Mouse (Mus musculus) telencephalon, adult 2 months (tissue): ENCODE measurements at regions not wholly inside any gene's neighbourhood (a gene's known extent, or its start where the extent isn't known, plus 50 kb on each side); places are given as distances from the start of the nearest gene placed in this dataset.
"Not testable (repeated sequence)": the region's sequence is repeated elsewhere in the genome, so short reads cannot be mapped to it uniquely, and the experiment has no call there.

Experiments
- DNase-seq: peaks from one replicate; pipeline ENCODE4 v3.0.0-alpha.2; 2011; ENCODE audit warnings: low read depth, low spot score

DNA sequence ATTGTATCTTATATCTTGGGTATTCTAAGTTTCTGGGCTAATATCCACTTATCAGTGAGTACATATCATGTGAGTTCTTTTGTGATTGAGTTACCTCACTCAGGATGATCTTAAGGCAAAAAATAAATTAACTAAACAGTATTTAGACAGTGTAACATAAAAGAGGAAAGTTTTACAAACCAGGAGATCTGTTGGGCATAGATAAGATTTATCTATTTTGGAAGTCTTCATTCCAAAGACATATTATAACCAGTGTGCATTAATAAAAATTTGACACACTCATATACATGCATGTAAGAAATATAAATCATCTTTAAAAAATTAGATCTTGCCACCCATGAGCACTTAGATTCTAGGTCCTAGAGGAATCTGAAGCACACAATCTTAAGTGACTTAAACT is 343.9 kb upstream of the Fam174a start:
- DNase-seq = no peak

DNA sequence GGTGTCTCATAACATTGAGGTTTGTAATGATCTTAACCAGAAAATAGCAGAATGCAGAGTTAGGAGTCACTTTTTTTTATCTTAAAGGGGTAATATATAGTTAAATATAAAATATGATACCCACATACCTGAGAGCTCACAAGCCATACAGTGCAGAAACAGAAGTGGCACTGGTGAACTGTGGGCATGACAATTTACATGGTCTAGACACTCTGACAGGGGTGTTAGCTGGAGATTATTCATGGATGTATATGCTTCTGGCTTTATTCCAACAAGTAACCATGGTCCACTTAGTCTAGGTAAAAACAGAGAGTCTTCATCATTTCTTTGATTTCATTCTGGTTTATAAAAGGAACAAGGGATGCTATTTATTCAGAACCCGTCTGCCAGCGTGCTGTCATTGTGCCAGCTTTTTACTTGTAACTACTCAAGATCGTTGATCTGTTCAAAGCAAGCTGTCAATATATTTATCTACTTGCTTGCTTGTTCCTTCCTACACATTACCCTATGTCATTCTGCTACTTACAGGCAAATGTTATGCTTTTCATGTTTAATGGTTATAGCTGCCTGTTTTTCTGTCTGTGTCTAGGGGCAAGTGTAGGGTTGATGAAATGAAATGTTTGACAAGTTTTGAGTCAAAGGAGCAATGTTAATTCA is 343.2 kb upstream of the Fam174a start:
- DNase-seq = peak; percentile 5

DNA sequence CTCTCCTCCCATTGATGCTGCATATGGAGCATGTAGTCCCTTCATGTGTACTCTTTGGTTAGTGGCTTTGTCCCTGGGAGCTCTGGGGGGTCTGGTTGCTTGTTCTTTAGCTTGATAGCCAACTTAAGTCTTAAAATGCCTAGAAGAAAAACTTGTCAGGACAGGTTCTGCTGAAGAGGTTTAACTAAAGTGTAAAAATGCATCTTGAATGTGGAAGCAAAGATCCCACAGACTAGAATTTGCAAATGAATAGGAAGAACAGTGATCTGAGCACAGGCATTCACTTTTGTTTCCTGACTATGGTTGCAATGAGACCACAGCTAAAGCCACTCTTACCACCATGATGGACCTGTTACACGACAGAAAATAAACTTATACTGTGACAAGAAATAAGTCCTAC is 320.1 kb upstream of the Fam174a start:
- DNase-seq = no peak

DNA sequence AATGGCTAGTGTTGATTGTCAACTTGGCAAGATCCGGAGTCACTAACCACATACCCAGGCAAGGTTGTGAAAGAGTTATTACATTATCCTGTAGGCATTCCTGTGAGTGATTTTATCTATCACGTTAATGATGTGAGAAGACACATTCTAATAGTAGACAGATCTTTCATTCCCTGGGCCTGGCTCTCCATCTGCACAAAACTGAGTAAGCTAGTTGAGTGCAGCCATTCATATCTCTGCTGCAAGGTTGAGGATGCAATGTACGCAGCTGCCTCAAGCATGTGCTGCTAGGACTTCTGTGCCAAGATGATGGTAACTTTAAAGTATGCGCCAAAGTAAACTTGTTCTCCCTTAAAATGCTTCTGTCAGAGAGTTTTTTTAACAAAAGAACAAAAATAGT is 309.5 kb upstream of the Fam174a start:
- DNase-seq = no peak

DNA sequence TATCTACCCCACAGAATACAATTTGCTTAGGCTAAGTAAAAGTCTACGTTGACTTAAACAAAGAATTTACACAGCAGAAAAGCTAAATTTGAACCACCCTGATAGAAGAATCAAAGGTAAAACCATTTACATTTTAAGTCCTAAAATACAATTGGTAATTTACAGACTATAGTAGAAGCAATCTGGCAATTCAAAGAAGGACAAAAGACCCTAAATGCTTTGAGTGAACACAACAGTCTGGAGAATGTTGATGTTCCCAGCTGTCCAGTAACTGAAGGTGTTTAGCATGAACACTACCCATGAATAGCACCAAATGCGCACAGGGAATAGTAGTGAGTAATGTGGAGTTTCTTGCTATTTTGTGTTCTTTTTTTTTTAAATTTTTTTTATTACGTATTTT is 282.8 kb upstream of the Fam174a start:
- no peak for DNase-seq

DNA sequence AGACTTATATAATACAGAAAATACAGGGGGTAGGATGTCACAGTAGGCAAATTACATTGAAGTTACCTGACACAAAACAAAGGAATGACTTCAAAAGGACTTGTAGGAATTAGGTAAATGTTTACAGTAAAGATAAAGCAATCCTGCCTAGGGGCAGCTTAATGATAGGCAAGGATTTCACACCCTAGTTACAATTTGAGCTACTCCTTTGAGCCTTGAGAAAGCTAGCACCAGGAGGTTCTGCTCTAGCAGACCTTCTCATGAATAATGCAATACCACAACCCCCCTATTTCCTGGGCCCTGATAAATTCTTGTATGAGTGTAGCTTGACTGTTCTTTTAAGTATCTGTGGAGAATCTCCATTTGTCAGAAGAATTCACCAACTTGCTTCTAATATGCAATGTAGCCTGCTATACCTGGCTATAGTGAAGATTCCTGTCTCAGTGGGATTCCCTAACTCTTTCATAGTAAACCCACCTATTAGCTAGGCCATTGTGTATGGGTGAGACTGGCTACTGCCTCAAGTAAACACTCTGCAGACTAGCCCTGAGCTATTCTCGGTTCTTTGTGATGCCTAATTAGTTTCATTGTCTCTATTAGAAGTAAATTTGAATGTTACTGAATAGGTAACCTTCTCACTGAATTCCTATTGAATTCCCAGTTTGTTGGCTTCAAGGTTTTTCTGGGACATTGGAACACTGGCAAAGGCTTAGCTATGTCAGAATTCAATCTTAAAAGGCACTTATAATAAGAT is 279.6 kb upstream of the Fam174a start:
- DNase-seq = not testable (repeated sequence)

DNA sequence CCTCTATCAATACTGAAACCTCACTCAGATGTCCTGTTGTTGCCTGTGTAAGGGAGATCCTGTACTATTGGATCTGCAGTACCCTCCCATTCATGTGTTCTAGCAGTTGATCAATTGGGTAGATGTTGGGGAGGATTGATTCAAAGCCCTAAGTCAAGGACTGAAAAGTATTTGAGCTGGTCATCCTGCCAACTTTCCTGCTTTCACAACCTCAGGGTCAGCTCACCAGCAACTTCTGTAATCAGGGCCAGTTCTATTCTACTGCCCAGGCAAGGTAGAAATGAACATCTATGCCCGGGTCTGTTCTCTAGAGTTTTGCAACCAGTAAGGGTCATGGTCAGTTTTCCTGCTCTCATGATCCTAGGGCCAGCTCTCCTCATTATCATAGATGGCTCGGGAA is 275.0 kb upstream of the Fam174a start:
- DNase-seq = no peak

DNA sequence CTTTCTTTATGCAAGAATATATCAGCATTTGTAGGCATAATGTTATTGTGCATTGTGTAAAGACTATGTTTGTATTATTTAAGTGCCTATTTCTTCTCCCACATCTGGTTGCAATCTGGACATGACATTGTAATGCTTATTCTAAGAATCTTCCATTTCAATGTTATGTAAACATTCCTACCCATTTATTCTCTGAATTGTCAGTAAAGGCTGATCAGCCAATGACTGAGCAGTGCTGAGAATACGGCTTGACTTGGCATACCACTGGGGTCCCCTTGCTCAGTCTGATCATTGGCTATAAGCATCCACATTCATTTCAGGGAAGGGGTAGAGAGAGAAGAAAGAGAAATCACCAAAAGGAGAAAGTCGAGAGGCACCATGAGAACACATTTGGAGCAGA is 273.1 kb upstream of the Fam174a start:
- no peak for DNase-seq

DNA sequence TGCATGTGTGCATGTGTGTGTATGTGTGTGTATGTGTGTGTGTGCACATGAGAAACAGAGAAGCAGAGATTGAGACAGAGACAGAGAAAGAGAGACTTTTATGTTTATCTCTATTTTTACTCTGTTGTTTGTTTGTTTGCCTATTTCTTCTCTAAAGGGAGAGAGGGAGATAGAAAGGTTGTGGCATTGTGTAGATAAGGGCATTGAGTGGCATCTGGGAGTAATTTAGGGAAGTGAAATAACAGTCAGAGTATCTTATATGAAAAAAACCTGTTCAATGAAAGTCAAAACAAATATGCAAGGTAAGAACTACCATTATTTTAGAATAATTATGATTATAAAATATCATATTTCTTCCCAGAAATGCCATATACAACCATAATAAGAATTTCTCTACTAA is 270.1 kb upstream of the Fam174a start:
- no peak for DNase-seq

DNA sequence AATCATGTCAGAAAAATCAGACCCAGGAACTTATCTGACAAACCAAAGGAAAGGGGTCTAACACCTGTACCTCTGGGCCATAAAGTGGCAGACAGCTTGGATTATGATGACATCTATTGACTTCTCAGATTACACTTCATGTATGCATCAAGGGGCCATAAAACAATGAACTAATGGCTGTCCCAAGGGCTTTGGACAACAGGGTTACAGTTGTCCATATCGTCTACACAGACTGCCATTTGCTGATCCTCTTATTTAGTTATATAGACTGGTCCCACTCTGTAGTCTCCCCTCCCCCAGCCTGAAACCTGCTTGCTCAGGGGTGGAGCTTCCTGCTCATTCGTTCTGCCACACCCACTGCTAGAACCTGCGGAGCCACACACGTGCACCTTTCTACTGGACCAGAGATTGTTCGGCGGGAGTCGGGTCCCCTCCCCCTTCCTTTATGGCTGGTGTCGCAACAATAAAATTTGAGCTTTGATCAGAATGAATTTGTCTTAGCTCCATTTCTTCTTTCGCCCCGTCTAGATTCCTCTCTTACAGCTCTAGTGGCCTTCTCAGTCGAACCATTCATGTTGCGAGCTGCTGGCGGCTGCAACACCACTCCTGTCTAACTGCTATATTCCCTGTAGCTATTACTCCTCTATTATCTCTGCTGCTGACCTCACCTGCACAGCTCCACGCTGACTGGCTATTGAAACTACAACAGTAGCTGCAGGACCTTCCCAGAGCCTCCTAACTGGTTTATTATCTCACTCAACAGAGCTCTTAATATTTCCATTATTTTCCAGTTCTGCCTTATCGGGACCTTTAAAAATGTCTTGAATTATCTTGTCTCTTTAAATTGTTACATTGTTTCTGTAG is 248.9 kb upstream of the Fam174a start:
- no peak for DNase-seq

DNA sequence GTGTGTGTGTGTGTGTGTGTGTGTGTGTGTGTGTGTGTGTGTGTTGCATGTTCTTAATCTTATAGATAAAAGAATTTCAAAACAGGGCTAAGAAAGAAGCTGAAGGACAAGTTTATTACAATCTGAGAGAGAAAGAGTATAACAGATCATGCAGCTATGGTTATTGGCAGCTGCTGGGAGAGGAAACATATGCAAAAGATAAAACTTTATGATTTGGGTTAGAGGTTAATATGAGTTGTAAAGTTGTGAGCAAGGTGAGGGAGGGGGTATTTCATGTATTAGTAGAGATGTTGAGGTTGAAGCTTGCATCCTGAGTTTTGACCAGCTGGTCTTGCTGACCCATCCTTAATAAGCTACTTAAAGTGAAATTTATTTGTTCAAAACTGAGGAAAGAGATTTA is 247.8 kb upstream of the Fam174a start:
- DNase-seq = no peak

DNA sequence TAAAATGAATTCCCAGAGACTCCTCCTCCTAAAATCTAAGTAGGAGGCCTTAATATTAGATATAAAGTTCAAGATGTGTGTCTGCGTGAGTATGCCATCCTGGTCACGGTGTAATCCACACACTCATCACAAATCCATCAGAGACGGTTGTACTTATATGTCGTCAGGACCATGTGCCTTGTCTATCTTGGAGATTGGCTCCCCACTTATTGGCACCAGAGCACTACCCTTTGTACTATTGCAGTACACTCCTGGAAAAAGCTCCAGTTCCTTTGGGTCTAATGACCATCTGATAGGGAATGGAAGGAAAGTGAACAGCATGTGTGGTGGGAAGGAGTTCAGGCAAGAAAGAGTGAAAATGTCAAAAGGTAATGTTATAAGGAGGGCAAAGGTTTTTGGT is 247.4 kb upstream of the Fam174a start:
- no peak for DNase-seq

DNA sequence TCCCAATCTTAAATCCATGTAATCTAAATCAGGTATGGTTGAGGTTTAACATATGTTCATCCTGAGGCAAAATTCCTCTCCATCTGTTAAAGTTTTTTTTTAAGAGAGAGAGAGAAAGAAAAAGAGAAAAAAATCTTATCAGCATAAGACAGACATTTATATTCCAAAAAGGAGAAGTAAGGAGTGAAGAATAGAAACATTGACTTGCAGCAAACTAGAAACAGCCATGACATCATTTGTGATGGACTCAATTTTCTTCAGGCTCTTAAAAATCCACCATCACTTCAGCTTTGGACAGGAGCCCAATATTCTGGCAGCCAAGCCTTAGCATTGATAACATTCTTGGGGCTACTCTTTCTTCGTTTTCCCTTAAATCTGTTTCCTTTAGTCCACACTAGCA is 238.3 kb upstream of the Fam174a start:
- peak; percentile 23 for DNase-seq

DNA sequence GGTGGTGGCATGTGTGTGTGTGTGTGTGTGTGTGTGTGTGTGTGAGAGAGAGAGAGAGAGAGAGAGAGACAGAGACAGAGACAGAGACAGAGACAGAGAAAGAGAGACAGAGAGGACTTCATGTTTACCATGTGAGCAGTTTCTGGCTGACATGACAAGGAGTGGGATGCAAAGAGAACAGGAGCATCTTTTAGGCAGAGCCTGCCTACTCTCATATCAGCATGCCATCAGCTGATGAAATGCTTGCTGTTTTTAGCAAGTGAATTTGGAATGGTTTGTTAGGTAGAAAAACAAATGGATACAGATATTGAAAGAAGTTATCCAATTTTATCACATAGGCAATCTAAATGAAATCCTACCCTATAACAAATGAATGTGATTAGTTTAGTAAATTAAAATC is 203.5 kb upstream of the Fam174a start:
- peak; percentile 32 for DNase-seq

DNA sequence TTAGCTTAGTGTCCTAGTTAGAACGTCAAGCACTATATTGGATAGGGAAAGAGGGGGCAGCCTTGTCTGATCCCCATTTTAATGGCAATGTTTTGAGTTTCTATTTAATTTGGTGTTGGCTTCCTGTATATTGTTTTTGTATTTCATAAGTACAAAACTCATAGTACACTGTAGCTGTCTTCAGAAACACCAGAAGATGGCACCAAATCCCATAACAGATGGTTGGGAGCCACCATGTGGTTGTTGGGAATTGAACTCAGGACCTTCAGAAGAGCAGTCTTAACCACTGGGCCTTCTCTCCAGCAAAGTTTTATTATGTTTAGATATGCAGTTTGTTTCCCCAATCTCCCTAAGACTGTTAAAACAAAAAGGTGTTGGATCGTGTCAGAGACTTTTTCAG is 199.9 kb upstream of the Fam174a start:
- no peak for DNase-seq

DNA sequence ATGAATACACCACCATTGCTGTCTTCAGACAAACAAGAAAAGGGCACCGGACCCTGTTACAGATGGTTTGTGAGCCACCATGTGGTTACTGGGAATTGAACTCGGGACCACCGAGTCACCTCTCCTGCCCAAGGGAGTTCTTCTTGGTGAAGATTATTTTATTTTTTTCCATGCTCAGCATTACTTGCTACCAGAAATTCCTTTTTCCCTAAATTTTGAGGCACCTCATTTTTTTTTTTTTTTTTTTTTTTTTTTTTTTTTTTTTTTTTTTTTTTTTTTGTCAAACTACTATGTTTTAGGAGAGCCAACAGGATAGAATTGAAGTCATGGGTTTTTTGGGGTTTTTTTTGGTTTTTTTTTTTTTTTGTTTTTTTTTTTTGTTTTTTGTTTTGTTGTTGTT is 165.9 kb upstream of the Fam174a start:
- no peak for DNase-seq

DNA sequence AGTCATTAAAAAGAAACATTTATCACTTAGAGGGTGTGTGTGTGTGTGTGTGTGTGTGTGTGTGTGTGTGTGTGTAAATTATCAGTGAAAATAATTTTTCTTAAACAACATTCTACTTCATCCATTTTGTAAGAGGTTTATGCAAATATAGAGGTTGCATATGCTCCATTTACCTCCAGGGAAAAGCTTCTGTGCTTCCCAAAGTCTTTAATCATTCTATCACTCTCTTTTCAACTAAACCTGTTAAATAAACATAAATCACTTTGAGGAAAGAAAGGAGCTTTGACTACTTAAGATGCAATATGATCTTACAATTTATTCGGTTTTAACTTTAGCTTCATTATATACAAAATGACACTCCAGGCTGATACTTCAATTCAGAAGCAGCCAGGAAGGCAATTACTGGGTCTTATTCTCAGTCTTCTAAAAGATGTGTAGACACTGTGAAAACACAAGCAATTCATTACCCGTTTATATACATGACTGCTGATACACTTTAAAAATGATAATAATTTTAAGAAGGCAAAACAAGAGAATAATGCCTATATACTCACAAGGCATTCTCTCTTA is 139.3 kb upstream of the Fam174a start:
- no peak for DNase-seq

DNA sequence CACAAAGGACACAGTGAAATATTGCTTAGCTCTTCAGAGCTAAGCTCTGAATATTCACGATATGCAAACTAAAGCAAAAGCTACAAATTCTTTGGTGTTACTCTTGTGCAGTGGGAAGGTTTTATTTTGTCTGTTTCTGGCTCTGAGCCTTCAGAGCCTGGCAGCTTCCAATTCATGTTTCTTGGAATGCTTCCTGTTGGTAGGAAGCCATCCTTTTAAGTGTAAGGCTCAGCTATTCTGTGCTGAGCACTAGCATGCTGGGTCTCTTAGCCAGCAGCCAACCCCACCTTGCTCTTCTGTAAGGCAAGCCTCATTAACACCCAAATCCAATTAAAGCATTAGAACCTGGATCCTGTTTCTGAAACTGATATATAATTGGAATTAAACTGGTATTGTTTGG is 94.5 kb upstream of the Fam174a start:
- peak; percentile 86 for DNase-seq

DNA sequence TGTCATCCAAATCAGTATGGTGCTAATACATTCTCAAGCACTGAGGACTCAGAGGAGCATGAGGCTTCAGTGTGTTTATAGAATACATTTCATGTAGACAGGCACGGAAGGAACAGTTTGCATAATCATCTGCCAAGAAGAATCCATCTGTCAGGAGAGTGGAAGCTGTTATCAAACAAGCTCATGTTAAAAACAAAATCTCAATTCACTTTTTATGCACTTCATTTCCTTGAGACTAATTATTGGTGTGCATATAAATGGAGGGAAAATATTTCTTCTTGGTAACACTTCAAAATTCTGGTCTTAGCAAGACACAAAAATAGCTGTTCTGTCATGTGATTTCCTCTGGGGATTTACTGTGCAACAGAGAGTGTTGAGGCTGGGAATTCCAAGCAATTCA is 90.1 kb upstream of the Fam174a start:
- peak; percentile 62 for DNase-seq

DNA sequence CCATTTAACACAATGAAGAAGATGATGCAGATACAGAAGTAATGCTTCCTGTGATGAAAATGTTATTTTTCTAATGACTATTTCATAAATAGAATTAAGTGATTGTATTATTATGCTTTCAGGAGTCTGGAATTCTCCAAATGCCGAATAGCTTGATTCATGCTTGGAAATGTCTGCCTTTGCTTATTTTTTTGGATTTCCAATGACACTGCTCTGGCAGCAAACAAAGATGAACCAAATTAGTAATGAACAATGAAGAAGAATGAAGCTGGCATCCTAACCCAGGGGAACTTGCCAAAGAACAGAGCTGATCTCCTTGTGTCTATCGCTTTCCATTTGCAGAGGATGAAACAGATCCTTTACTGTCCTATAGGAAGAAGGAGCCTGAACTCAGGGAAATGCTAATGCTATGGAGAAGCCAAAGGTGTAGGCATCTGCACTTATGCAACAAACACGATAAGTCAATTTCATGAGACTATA is 71.7 kb upstream of the Fam174a start:
- DNase-seq = no peak
